Mouse (Mus musculus) thymus, adult 2 months (tissue): Measurements from ENCODE around the gene F11r.

Experiments used
- CTCF ChIP-seq: fragments of 200-500 bp; IDR thresholded peaks from 2 replicates; pipeline ENCODE4 v1.5.1; 2012; ENCODE audit warnings: mild to moderate bottlenecking, control low read depth, low read length, moderate library complexity, borderline replicate concordance; ENCODE audit not compliant: control insufficient read depth, poor library complexity, insufficient read depth; ENCODE audit errors: extremely low read depth
- POLR2A ChIP-seq: fragments of 200-500 bp; IDR thresholded peaks from 2 replicates; pipeline ENCODE4 v1.6.1; 2012; ENCODE audit warnings: mild to moderate bottlenecking, low read length, control low read depth, moderate library complexity; ENCODE audit not compliant: control insufficient read depth, poor library complexity, insufficient read depth; ENCODE audit errors: extremely low read depth

GRCm38 (mm10) chr1:171494241-171494640 lies 56.9 kb downstream of the F11r start:
- TF ChIP-seq CTCF: no peak
- no peak for TF ChIP-seq POLR2A
